Mouse (Mus musculus) spleen, adult 2 months (tissue): ENCODE results near the gene Ankrd12.

Experiments
- CTCF ChIP-seq: fragments of 200-500 bp; IDR thresholded peaks from 2 replicates; pipeline ENCODE4 v1.5.1; 2011; ENCODE audit warnings: mild to moderate bottlenecking, inconsistent platforms; ENCODE audit not compliant: insufficient read depth, insufficient read length, insufficient replicate concordance; ENCODE audit errors: extremely low read depth
- POLR2A ChIP-seq: fragments of 200-500 bp; IDR thresholded peaks from 2 replicates; pipeline ENCODE4 v1.6.1; 2011; ENCODE audit warnings: low read depth, low read length, inconsistent platforms

DNA sequence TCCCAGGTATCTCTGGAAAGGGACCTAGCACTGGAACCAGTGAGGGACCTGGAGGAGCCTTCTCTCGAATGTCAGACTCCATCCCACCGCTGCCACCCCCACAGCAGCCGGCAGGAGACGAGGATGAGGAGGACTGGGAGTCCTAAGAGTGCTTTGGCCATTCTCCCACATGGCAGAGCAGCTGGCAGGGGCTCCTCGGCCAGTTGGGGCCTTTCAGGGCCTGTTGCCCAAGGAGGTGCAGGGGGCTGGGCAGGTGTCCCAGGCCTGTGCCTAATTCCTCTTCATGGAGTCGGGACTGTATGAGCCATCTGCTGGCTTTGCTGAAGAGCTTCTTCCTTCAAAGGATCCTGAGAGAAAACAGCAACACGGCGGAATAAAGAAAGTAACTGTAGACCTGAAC is 42.1 kb upstream of the Ankrd12 start:
- TF ChIP-seq CTCF (no peak), POLR2A (no peak)
